Mouse (Mus musculus): ENCODE results near the gene Klhl33. TPM values are rescaled to one million over a fixed set of nuclear protein-coding genes. Genes with fewer than 3 reads are reported as not detected.
"Not testable (repeated sequence)": the region's sequence is repeated elsewhere in the genome, so short reads cannot be mapped to it uniquely, and the experiment has no call there.

Gene Klhl33
- polyA plus RNA-seq, 1 experiment from 2014 or later = 0.08 TPM

- DNase-seq (ENCODE audit: low spot score); H3K9me3 ChIP-seq (ENCODE audit: control insufficient read depth, low read length); H3K4me1 ChIP-seq (ENCODE audit: control insufficient read depth, insufficient read depth, low read length); H3K27ac ChIP-seq (replicated peaks; ENCODE audit: low read depth, low read length); ATAC-seq (ENCODE audit: insufficient number of reproducible peaks, low FRiP score, low TSS enrichment, low read depth); H3K27me3 ChIP-seq (ENCODE audit: control insufficient read depth, insufficient read depth, low read length): not testable (repeated sequence)
- peak overlapping the region; percentile 67 for H3K4me2 ChIP-seq (ENCODE audit: low read depth, severe bottlenecking)
- 79% methylated on average over 1 of the region's 1 CpGs for WGBS
- peak overlapping the region; percentile 70 for H3K4me3 ChIP-seq (ENCODE audit: low read depth, low read length)
- H3K36me3 ChIP-seq (ENCODE audit: control insufficient read depth, insufficient read depth, low read length) = peaks cover 11% of the 10 kb centered on the region; the same call in 1 of the 2 replicates
- H3K9ac ChIP-seq (ENCODE audit: low read length) = peak overlapping the region; percentile 79
Measured at GRCm38 (mm10) chr14:50923437-50923836, 26.1 kb upstream of the Klhl33 start.

DNA sequence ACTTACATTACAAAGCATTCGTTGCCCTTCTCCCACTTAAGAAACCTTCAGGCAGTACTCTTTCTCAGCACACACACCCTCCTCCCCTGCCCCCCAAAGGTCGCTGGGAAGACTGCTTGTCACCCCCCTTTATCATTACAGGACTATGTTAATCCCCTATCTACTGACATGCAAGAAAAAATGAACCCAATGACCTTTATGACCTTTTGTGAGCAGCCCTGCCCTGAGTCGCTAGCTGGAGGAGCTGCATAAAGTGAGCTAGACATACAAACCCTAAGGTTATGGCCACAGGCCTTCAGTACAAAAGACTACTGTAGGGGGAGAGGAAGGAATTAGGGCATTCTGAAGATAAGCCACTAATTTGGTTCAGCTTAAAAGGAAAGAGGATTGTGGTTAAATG is 14.0 kb upstream of the Klhl33 start:
- ATAC-seq (ENCODE audit: insufficient number of reproducible peaks, low FRiP score, low TSS enrichment, low read depth) (no peak), DNase-seq (ENCODE audit: low spot score) (no peak)
- H3K4me3 ChIP-seq (ENCODE audit: low read depth, low read length) = no peak overlapping the region
- no peak overlapping the region for H3K27ac ChIP-seq (replicated peaks; ENCODE audit: low read depth, low read length)
- H3K9ac ChIP-seq (ENCODE audit: low read length) = no peak overlapping the region
- H3K27me3 ChIP-seq (ENCODE audit: control insufficient read depth, insufficient read depth, low read length) = no peaks in the 10 kb centered on the region
- no peak overlapping the region for H3K4me2 ChIP-seq (ENCODE audit: low read depth, severe bottlenecking)
- WGBS = 62% methylated on average over 3 of the region's 3 CpGs
- H3K9me3 ChIP-seq (ENCODE audit: control insufficient read depth, low read length) = no peaks in the 10 kb centered on the region
- H3K4me1 ChIP-seq (ENCODE audit: control insufficient read depth, insufficient read depth, low read length) = no peaks in the 10 kb centered on the region
- peaks cover 6% of the 10 kb centered on the region; the same call in 1 of the 2 replicates for H3K36me3 ChIP-seq (ENCODE audit: control insufficient read depth, insufficient read depth, low read length)

DNA sequence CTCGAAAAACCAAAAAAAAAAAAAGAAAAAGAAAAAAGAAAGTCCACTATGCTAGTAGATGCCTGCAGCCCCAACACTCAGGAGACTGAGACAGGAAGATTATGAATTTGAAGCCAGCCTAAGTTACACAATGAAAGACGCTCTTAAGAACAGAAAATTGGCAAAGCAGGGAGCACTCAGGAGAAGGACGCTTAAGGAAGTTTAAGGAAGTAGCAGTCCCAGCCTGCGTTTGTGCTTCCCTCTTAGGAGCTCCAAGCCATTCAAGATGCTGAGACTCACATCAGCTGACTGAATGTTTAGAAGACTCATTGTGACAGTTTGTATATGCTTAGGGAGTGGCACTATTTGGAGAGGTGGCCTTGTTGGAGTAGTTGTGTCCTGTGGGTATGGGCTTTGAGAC is 10.8 kb upstream of the Klhl33 start:
- Histone ChIP-seq H3K9me3 (ENCODE audit: control insufficient read depth, low read length) (no peaks in the 10 kb centered on the region), H3K9ac (ENCODE audit: low read length) (no peak overlapping the region), H3K36me3 (ENCODE audit: control insufficient read depth, insufficient read depth, low read length) (no peaks in the 10 kb centered on the region; the same call in 1 of the 2 replicates), H3K4me2 (ENCODE audit: low read depth, severe bottlenecking) (no peak overlapping the region), H3K27me3 (ENCODE audit: control insufficient read depth, insufficient read depth, low read length) (no peaks in the 10 kb centered on the region), H3K27ac (replicated peaks; ENCODE audit: low read depth, low read length) (no peak overlapping the region), H3K4me1 (ENCODE audit: control insufficient read depth, insufficient read depth, low read length) (no peaks in the 10 kb centered on the region; the same call in 1 of the 2 replicates), H3K4me3 (ENCODE audit: low read depth, low read length) (no peak overlapping the region)
- 68% methylated on average over 4 of the region's 4 CpGs for WGBS
- DNase-seq (ENCODE audit: low spot score) = no peak
- ATAC-seq (ENCODE audit: insufficient number of reproducible peaks, low FRiP score, low TSS enrichment, low read depth) = no peak

DNA sequence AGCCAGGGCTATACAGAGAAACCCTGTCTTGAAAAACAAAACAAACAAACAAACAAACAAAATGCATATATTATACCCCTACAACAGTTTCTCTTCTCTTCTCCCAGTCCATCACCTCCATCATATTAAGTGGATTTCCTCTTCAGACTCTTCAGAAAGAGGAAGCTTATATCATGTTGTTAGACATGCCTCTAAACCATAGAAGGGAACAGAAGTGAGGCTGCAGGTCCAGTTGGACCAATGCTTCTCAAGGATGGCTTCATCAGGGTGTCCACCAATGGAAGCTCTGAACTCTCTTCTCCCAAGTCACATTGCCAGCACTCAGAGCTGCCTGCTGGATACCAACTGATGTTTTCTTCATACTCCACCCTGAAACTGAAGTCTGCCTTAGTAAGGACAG is 8.0 kb upstream of the Klhl33 start:
- not testable (repeated sequence) for H3K4me2 ChIP-seq (ENCODE audit: low read depth, severe bottlenecking); ATAC-seq (ENCODE audit: insufficient number of reproducible peaks, low FRiP score, low TSS enrichment, low read depth); H3K27me3 ChIP-seq (ENCODE audit: control insufficient read depth, insufficient read depth, low read length); H3K4me1 ChIP-seq (ENCODE audit: control insufficient read depth, insufficient read depth, low read length); H3K4me3 ChIP-seq (ENCODE audit: low read depth, low read length); H3K36me3 ChIP-seq (ENCODE audit: control insufficient read depth, insufficient read depth, low read length); DNase-seq (ENCODE audit: low spot score); H3K27ac ChIP-seq (replicated peaks; ENCODE audit: low read depth, low read length); H3K9me3 ChIP-seq (ENCODE audit: control insufficient read depth, low read length); H3K9ac ChIP-seq (ENCODE audit: low read length)

DNA sequence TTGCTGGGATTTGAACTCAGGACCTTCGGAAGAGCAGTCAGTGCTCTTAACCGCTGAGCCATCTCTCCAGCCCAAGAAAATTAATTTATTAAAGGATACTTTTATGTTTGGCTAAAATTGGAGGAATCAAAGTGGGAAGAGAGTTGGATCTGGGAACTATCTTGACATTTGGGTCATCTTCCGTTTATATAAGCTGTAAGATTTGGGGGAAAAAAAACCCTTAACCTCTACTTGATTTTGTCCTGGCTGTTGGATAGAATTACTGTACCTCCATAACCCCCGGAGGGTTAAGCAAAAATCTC is 7.5 kb upstream of the Klhl33 start:
- Histone ChIP-seq H3K4me1 (ENCODE audit: control insufficient read depth, insufficient read depth, low read length) (no peaks in the 10 kb centered on the region; the same call in 1 of the 2 replicates), H3K4me3 (ENCODE audit: low read depth, low read length) (no peak overlapping the region), H3K9ac (ENCODE audit: low read length) (no peak overlapping the region), H3K9me3 (ENCODE audit: control insufficient read depth, low read length) (no peaks in the 10 kb centered on the region), H3K27ac (replicated peaks; ENCODE audit: low read depth, low read length) (no peak overlapping the region), H3K27me3 (ENCODE audit: control insufficient read depth, insufficient read depth, low read length) (no peaks in the 10 kb centered on the region), H3K4me2 (ENCODE audit: low read depth, severe bottlenecking) (no peak overlapping the region), H3K36me3 (ENCODE audit: control insufficient read depth, insufficient read depth, low read length) (no peaks in the 10 kb centered on the region)
- WGBS = 80% methylated on average over 4 of the region's 4 CpGs
- DNase-seq (ENCODE audit: low spot score) (no peak), ATAC-seq (ENCODE audit: insufficient number of reproducible peaks, low FRiP score, low TSS enrichment, low read depth) (no peak)

DNA sequence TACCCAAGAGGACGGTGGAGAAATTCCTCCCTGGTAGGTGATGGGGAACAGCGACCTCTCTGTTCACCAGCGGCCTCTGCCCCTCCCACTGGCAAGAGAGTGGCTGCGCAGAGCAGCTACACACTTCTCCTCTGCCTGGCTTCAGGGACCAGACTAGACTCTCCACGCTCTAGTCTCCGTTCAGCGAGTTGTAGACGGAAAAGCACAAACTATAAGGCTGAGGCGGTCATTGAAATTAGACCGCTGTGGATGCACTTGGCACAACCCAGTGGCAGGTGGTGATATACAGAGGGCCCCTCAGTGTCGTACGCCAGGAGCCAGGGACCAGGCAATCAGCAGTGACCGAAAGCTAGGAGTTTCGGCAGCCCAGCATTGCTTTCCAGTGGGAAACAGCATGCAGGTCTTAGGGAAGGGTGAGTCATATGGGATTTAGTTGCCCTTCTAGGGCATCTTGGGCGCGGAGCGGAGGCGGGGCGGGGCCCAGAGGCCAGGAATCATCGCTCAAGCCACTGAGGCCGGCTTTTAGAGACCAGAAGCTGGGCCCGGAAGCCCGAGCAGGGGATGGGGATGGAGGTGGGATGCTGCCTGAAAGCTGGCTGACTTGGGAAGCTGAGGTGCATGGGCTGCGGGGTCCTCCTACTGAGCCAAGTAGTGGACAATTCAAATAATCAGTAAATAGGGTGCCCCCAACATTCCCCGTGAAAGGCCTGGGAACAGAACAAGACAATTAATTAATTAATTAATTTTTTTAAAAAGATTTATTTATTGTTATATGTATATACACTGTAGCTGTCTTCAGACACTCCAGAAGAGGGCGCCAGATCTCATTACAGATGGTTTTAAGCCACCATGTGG is 6.9 kb upstream of the Klhl33 start:
- peak overlapping the region; percentile 68 for H3K4me2 ChIP-seq (ENCODE audit: low read depth, severe bottlenecking)
- peak; percentile 65 for DNase-seq (ENCODE audit: low spot score)
- H3K36me3 ChIP-seq (ENCODE audit: control insufficient read depth, insufficient read depth, low read length) = no peaks in the 10 kb centered on the region
- H3K9ac ChIP-seq (ENCODE audit: low read length) = peak overlapping the region; percentile 58
- WGBS = 4% methylated on average over 26 of the region's 26 CpGs
- H3K4me3 ChIP-seq (ENCODE audit: low read depth, low read length) = peak overlapping the region; percentile 32
- ATAC-seq (ENCODE audit: insufficient number of reproducible peaks, low FRiP score, low TSS enrichment, low read depth) = peak; percentile 81
- no peaks in the 10 kb centered on the region for H3K27me3 ChIP-seq (ENCODE audit: control insufficient read depth, insufficient read depth, low read length)
- H3K4me1 ChIP-seq (ENCODE audit: control insufficient read depth, insufficient read depth, low read length) = no peaks in the 10 kb centered on the region; the same call in 1 of the 2 replicates
- no peaks in the 10 kb centered on the region for H3K9me3 ChIP-seq (ENCODE audit: control insufficient read depth, low read length)
- H3K27ac ChIP-seq (replicated peaks; ENCODE audit: low read depth, low read length) = 0 out of 2 replicates have a peak overlapping the region, but pooled peaks have one; percentile 8

- not testable (repeated sequence) for H3K9me3 ChIP-seq (ENCODE audit: control insufficient read depth, low read length)
Measured at GRCm38 (mm10) chr14:50897992-50898391, 685 bp upstream of the Klhl33 start.

DNA sequence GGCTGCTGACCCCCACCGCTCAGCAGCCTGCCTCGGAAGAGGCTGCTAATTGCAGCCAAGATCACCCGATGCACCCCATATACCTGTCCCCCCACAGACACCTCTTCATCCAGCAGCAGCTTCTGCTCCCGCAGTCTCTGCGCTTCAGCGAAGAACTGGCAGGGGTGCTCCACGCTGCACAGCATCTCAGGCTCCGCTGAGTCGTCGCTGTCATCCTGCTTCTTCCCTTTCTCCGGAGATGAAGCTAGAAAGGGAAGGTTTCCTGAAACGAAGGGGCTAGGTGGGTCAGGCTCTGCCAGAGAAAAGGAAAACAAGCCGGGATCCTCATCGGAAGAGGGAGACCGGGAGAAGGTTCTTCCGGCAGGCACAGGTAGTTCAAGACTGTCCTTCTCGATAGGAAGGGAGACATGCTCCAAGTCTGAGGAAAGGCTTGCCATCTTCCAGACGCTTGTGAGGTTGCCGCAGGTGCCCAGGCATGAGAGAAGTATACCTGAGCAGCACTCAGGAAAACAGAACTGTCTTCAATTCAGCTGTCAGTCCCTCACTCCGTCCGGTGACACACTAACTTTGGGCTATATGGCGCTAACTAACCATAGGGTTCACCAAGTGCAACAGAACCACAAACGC is 447 bp downstream of the Klhl33 start:
- DNase-seq (ENCODE audit: low spot score) (peak; percentile 36), ATAC-seq (ENCODE audit: insufficient number of reproducible peaks, low FRiP score, low TSS enrichment, low read depth) (no peak)
- WGBS = 16% methylated on average over 23 of the region's 23 CpGs
- Histone ChIP-seq H3K9me3 (ENCODE audit: control insufficient read depth, low read length) (no peaks in the 10 kb centered on the region), H3K27ac (replicated peaks; ENCODE audit: low read depth, low read length) (no peak overlapping the region), H3K36me3 (ENCODE audit: control insufficient read depth, insufficient read depth, low read length) (no peaks in the 10 kb centered on the region), H3K9ac (ENCODE audit: low read length) (peak overlapping the region; percentile 41), H3K4me1 (ENCODE audit: control insufficient read depth, insufficient read depth, low read length) (peaks cover 3% of the 10 kb centered on the region; the same call in 1 of the 2 replicates), H3K4me2 (ENCODE audit: low read depth, severe bottlenecking) (peak overlapping the region; percentile 51), H3K27me3 (ENCODE audit: control insufficient read depth, insufficient read depth, low read length) (peaks cover 11% of the 10 kb centered on the region; the same call in 1 of the 2 replicates), H3K4me3 (ENCODE audit: low read depth, low read length) (peak overlapping the region; percentile 27)

More at GRCm38 (mm10) chr14:50897992-50898391, 685 bp upstream of the Klhl33 start:
- peaks cover 11% of the 10 kb centered on the region; the same call in 1 of the 2 replicates for H3K27me3 ChIP-seq (ENCODE audit: control insufficient read depth, insufficient read depth, low read length)
- not testable (repeated sequence) for ATAC-seq (ENCODE audit: insufficient number of reproducible peaks, low FRiP score, low TSS enrichment, low read depth); H3K27ac ChIP-seq (replicated peaks; ENCODE audit: low read depth, low read length); H3K36me3 ChIP-seq (ENCODE audit: control insufficient read depth, insufficient read depth, low read length); H3K4me2 ChIP-seq (ENCODE audit: low read depth, severe bottlenecking); H3K4me1 ChIP-seq (ENCODE audit: control insufficient read depth, insufficient read depth, low read length); H3K9ac ChIP-seq (ENCODE audit: low read length); H3K4me3 ChIP-seq (ENCODE audit: low read depth, low read length); DNase-seq (ENCODE audit: low spot score)
- WGBS = 93% methylated on average over 2 of the region's 2 CpGs
